Mouse (Mus musculus) heart, embryonic 10.5 days (tissue): ENCODE data around the gene Ip6k3. TPM values are rescaled to one million over a fixed set of nuclear protein-coding genes. Genes with fewer than 3 reads are reported as not detected.

ENCODE experiments used
- DNase-seq: peaks from one replicate; pipeline ENCODE4 v3.0.0-alpha.2; 2017; ENCODE audit warnings: low spot score
- H3K27ac ChIP-seq: fragments of 300-500 bp; sonication (generic); 2 replicates; pipeline ENCODE4 v1.5.1; 2016; ENCODE audit warnings: mild to moderate bottlenecking
- H3K27me3 ChIP-seq: fragments of 300-500 bp; sonication (generic); 2 replicates; pipeline ENCODE4 v1.6.1; 2016; ENCODE audit warnings: mild to moderate bottlenecking; ENCODE audit not compliant: poor library complexity, insufficient read depth, severe bottlenecking
- H3K36me3 ChIP-seq: fragments of 300-500 bp; sonication (generic); 2 replicates; pipeline ENCODE4 v1.6.1; 2016; ENCODE audit warnings: mild to moderate bottlenecking, moderate library complexity
- H3K4me1 ChIP-seq: fragments of 300-500 bp; sonication (generic); 2 replicates; pipeline ENCODE4 v1.6.1; 2016; ENCODE audit warnings: mild to moderate bottlenecking
- H3K4me3 ChIP-seq: fragments of 300-500 bp; sonication (generic); 2 replicates; pipeline ENCODE4 v1.5.1; 2016; ENCODE audit warnings: mild to moderate bottlenecking, moderate library complexity
- H3K9me3 ChIP-seq: fragments of 300-500 bp; sonication (generic); 2 replicates; pipeline ENCODE4 v1.6.1; 2016; ENCODE audit warnings: mild to moderate bottlenecking, moderate library complexity
- WGBS: fragments of 180-500 bp; shearing (Covaris S2); methylation state at CpG from one replicate; pipeline ENCODE4 v1.1.7; 2016; 5-methylcytosine and 5-hydroxymethylcytosine counted together
- polyA plus RNA-seq: library from polyadenylated mRNA; unstranded; fragments of >200 nt; fragmentation: Nextera tagmentation; extraction: Ambion mirVana; gene quantifications from 2 replicates; pipeline ENCODE4 v1.2.1, GENCODE M21; 2016

The Ip6k3 gene
- polyA plus RNA-seq: 0.05 and 0.10 TPM in 2 replicates

DNA sequence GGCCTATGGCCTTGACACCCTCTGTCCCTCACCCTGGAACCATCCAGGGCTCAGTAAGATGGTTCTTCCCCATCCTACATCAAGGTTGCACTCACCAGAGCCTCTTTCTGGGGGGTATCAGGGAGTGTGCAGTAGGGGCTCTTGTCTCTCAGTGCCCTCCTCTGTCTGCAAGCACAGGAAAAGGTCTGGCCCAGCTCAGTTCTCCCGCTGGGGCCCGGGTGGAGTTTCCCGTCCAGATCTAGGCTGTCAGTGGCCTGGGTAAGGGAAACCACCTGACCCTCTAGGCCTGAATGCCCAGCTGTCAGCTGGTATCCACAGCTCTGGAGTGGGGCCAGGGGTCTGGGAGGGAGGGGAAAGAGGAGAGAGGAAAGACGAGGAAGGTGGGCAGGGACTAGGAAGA is at the start of gene Ip6k3:
Gene Ip6k3, minus strand, starts transcription at position 251 of the 400 bp plus-strand sequence.
- H3K27me3 ChIP-seq: peaks cover 15% of the 10 kb centered on the region; the same call in 1 of the 2 replicates
- no peak within 1 kb of the TSS for H3K27ac ChIP-seq
- 51% methylated on average over 4 of the region's 4 CpGs for WGBS
- no peak within 1 kb of the TSS for H3K4me3 ChIP-seq
- H3K36me3 ChIP-seq: no peaks in the 10 kb centered on the region
- H3K4me1 ChIP-seq: peaks cover 4% of the 10 kb centered on the region; the same call in 1 of the 2 replicates
- no peaks in the 10 kb centered on the region for H3K9me3 ChIP-seq
- DNase-seq: no peak

DNA sequence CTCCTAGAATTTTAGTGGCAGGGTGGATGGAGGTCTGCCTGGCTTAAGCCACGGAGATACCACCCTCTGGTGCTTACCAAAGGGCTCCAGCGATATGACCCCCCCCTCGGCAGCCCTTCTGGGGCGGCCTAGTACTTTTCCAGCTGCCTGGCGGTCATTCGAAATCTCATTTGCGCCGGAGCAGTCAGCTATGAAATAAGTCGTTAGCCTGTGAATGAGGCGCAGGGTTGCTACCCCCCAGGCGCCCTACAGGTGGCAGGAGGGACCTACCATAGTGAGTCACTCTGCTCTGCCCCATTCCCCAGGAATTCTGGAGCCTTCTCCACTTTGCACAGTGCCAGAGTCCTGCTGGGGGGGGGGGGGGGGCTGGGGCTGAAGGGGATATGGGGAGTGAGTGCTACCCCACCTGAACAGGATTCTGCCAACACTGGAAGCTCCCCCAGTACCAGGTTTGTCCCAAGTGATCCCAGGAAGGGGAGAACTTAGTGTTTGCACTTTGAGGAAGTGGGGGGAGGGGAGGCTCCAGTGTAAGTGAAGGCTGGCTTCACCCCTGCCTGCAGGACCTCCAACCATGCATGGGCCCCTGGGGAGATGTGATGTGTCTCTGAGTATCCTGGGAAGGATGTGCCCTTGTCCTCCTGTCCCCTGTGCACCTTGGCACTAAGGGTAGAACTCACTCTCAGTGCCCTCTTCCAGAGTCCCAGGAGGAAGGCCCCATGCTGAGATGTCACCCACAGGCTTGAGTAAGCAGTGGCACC is 45.4 kb upstream of the Ip6k3 start:
- Histone ChIP-seq H3K27ac (peak overlapping the region; percentile 62; the same call in 1 of the 2 replicates), H3K4me1 (peaks cover 35% of the 10 kb centered on the region), H3K27me3 (peaks cover 34% of the 10 kb centered on the region), H3K9me3 (no peaks in the 10 kb centered on the region), H3K36me3 (no peaks in the 10 kb centered on the region), H3K4me3 (peak overlapping the region; percentile 35)
- WGBS: 8% methylated on average over 11 of the region's 11 CpGs
- no peak for DNase-seq

DNA sequence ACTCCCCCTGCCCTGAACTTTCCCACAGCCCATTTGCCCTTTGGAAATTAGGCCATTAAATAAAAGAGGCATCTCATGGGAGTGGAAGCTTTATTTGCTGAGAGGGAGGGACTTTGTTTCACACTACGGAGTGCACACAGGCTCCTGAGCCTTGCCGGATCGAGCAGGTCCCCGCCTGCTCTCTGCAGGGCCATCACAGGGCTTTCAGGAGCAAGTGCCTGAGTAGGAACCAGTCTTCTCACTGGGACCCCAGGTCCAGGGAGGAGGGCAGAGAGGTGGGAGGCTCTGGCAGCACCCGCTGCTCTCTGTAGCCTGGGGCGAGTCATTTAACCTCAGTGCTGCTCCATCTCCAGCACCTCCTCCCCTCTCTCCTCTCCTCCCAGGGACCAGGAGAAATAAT is 44.4 kb upstream of the Ip6k3 start:
- no peak for DNase-seq
- Histone ChIP-seq H3K9me3 (no peaks in the 10 kb centered on the region), H3K27me3 (peaks cover 26% of the 10 kb centered on the region), H3K36me3 (no peaks in the 10 kb centered on the region), H3K27ac (no peak overlapping the region), H3K4me1 (peaks cover 30% of the 10 kb centered on the region), H3K4me3 (no peak overlapping the region)
- 33% methylated on average over 6 of the region's 6 CpGs for WGBS

DNA sequence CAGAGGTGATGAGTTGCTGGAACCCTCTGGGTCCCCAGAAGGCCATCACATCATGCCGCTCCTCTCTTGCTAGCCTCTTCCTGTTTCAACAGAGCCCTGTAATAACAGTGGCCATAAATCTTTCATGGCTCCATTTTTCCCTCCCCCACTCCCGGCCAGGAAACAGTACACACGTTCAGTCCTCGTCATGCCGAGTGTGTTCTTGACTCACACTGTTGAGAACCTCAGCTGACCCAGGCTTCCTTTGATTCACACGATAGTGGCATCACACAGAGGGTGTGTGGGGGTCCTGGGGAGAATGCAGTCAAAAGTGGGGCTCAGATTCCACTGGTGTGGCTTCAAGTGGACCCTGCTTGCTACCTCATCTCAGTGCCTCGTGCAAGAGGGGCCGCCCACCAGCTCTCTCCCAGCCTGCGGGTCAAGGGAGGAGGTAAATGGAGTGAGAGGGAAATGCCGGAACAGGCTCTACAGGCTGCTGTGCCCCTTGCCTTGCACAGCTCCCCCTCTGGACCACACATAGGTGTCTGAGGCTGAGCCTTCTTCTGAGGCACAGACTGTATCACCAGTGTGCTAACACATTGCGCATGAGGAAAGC is 39.6 kb upstream of the Ip6k3 start:
- WGBS: 65% methylated on average over 11 of the region's 11 CpGs
- Histone ChIP-seq H3K27ac (no peak overlapping the region), H3K4me1 (peaks cover 29% of the 10 kb centered on the region), H3K4me3 (no peak overlapping the region), H3K27me3 (peaks cover 10% of the 10 kb centered on the region; the same call in 1 of the 2 replicates), H3K9me3 (no peaks in the 10 kb centered on the region), H3K36me3 (peaks cover 2% of the 10 kb centered on the region; the same call in 1 of the 2 replicates)
- no peak for DNase-seq

DNA sequence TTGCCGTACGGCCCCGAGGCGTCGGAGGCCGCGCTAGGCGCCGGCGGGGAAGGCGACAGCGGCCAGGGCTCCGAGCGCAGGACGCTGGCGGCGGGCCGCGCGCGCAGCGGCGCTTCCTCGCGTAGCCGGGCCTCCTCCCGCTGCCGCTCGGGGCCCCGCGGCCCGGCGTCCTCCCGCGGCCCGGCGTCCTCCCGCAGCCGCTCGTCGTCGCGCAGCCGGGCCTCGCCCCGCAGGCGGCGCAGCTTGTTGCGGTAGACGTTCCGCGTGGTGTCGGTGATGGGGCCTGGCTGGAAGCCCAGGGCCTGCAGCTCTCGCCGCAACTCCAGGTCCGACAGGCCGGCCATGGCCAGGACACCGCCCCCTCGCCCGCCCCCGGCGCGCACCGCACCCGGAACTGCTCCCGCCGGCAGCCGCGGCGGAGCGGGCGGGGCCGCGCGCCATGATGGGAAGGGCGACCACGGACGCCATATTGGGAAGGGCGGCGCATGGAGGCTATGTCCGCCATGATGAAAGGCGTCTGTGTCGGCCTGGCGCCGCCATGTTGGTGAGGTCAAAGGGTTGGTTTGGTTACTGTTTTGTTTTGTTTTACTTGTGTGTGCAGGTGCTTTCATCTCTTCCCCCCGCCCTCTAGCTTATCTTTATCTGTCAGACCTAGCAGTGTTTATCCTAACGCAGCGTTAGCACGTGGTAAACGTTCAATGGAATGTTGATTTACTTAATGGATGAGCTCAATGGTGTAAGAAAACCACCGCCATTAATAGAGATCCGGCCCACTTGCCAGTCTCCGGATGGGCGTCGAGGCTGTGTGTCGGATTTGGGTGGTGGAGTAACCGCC is 36.7 kb upstream of the Ip6k3 start, which contains the start of gene Lemd2:
Gene Lemd2, minus strand, starts transcription at position 395 of the 835 bp plus-strand sequence.
- Histone ChIP-seq H3K4me3 (peak within 1 kb of the TSS; percentile 97), H3K27me3 (no peaks in the 10 kb centered on the region), H3K36me3 (peaks cover 31% of the 10 kb centered on the region), H3K4me1 (peaks cover 29% of the 10 kb centered on the region), H3K9me3 (no peaks in the 10 kb centered on the region), H3K27ac (peak within 1 kb of the TSS; percentile 98)
- whole genome bisulfite sequencing: 3% methylated on average over 96 of the region's 97 CpGs
- peak; percentile 96 for DNase-seq

DNA sequence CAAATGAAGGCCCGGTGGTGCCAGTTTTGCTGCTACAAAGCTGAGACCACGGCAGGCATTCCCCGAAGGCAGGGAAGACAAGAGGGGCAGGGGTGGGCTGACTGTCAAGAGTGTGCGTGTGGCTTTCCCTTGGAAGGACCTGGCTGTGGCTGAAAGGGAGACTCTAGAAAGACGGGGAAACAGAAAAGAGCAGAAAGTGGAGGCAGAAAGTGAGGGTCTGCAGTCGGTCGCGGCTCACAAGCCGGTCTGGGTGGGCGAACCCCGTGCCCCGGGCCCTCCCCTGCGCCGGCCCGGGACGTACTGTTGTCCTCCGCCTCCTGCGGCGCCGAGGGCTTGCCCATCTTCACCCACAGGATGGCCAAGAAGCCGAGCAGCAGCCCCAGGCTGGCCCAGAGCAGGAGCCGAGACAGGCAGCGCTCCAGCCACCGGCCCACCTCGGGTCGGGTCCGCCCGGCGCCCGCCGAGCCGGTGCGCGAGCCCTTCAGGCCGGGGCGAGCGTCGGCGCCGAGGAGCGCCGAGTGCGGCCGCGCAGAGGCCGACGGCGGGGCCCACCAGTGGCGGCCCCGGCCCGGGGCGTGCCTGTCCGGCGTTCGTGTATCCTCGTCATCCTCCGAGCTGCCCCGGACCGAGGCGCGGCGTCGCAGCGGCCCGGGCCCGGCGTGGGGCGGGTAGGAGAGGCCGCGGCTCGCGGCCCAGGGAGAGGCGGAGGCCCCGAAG is 35.9 kb upstream of the Ip6k3 start:
- peak overlapping the region; percentile 97 for H3K4me3 ChIP-seq
- no peak for DNase-seq
- no peaks in the 10 kb centered on the region for H3K27me3 ChIP-seq
- peaks cover 38% of the 10 kb centered on the region for H3K36me3 ChIP-seq
- H3K4me1 ChIP-seq: peaks cover 29% of the 10 kb centered on the region
- under 1% methylated on average over 74 of the region's 74 CpGs for WGBS
- H3K27ac ChIP-seq: peak overlapping the region; percentile 98
- H3K9me3 ChIP-seq: no peaks in the 10 kb centered on the region

DNA sequence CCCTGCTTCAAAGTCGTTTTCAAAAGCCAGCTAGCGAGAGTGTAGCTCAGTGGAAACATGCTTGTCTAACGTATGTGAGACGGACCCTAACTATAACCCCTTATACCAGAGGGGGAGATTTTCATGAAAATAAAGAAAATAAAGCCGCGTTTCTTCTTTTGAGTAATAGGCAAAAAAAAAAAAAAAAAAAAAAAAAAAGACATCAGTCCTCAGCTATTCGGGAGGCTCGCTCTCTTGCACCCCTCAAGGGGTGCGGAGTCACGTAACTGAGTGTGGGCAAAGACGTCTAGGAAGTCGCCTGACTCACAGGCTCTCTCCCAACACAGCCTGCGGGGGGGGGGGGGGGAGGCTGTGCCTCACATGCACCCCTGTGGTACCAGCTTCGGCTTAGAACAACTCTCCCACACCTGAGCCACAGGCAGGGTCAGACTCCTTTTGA is 35.3 kb upstream of the Ip6k3 start:
- peaks cover 43% of the 10 kb centered on the region for H3K36me3 ChIP-seq
- no peaks in the 10 kb centered on the region for H3K27me3 ChIP-seq
- H3K9me3 ChIP-seq: no peaks in the 10 kb centered on the region
- peak overlapping the region; percentile 97 for H3K4me3 ChIP-seq
- H3K27ac ChIP-seq: peak overlapping the region; percentile 98
- DNase-seq: no peak
- WGBS: 49% methylated on average over 14 of the region's 14 CpGs
- H3K4me1 ChIP-seq: peaks cover 29% of the 10 kb centered on the region

DNA sequence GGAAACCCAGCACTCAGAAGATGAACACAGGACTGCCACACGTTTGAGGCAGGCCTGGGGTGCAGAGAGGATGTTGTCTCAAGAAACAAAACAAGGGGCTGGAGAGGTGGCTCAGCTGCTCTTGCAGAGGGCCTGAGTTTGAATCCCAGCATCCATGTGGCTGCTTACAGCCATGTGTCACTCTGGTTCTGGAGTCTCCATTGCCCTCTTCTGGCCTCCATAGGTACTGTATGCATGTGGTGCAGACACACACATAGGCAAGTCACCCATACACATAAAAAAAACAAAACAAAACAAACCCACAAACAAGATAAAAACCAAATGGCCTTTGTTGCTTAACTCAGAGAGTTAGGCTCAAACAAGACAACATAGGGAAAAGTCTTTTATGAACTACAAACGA is 34.4 kb upstream of the Ip6k3 start:
- DNase-seq: no peak
- peaks cover 52% of the 10 kb centered on the region for H3K36me3 ChIP-seq
- no peaks in the 10 kb centered on the region for H3K27me3 ChIP-seq
- 83% methylated on average over 2 of the region's 2 CpGs for WGBS
- H3K4me3 ChIP-seq: no peak overlapping the region; the same call in 1 of the 2 replicates
- H3K9me3 ChIP-seq: no peaks in the 10 kb centered on the region
- no peak overlapping the region for H3K27ac ChIP-seq
- peaks cover 27% of the 10 kb centered on the region for H3K4me1 ChIP-seq

DNA sequence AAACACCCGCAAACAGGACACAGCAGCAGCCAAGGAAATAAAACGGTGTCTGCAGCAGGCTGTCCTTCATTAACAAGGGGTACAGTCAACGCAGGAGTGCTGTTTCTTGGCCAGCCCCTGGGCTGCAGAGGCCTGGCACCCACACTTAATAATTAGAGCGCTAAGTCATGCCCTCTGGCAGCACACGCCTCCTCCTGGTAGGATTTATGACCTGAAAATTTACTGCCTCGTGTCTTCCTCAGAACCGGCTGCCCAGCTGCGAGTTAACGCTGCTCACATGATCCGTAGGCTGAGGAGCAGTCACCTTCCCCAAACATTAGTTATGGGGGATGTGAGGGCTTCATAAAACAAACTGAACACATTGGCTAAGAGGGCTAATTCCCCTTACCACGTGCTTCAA is 33.2 kb upstream of the Ip6k3 start:
- Histone ChIP-seq H3K27me3 (no peaks in the 10 kb centered on the region), H3K4me1 (peaks cover 27% of the 10 kb centered on the region), H3K27ac (no peak overlapping the region), H3K9me3 (no peaks in the 10 kb centered on the region), H3K4me3 (no peak overlapping the region), H3K36me3 (peaks cover 64% of the 10 kb centered on the region)
- DNase-seq: no peak
- WGBS: 93% methylated on average over 11 of the region's 11 CpGs

DNA sequence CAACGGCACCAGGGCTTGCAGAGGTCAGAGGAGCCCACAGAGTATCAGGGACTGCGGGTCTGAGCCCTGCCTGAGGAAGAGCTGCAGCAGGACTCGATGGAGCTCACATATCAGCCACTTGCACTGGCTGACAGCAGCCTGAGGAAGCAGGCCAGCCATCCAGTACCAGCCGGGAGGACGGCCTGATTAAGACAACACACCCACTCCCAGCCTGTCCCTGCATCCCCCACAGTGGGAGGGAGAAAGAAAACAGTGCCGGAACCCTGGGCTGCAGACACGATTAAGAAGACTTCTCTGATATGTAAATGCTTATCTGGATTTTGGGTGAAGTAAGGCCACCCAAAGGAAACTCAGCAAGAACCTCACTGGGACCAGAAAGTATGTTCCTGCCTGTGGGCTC is 32.3 kb upstream of the Ip6k3 start:
- no peak for DNase-seq
- no peaks in the 10 kb centered on the region for H3K9me3 ChIP-seq
- no peak overlapping the region for H3K4me3 ChIP-seq
- H3K4me1 ChIP-seq: peaks cover 35% of the 10 kb centered on the region
- 37% methylated on average over 7 of the region's 7 CpGs for WGBS
- no peaks in the 10 kb centered on the region for H3K27me3 ChIP-seq
- peaks cover 73% of the 10 kb centered on the region for H3K36me3 ChIP-seq
- no peak overlapping the region for H3K27ac ChIP-seq

DNA sequence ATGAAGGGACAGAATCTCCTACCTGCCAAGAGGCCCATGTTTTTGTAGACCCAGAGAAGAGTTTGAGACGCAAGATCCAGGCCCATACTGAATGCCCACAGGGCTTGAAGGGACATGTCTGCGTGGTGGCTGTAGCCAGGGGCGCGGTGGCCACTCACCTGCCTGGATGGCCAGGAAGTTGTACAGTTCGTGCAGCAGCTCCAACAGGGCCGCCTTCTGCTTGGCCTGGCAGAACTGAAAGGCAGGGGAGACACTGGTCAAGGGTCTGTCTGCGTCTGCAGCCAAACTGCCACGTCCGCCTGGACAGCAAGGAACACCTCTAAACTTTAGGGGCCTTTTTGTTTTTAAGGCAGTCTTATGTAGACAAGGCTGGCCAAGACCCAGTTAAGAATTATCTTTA is 31.6 kb upstream of the Ip6k3 start:
- DNase-seq: no peak
- Histone ChIP-seq H3K4me1 (peaks cover 33% of the 10 kb centered on the region), H3K27ac (no peak overlapping the region), H3K4me3 (no peak overlapping the region), H3K9me3 (no peaks in the 10 kb centered on the region), H3K36me3 (peaks cover 80% of the 10 kb centered on the region), H3K27me3 (no peaks in the 10 kb centered on the region)
- 92% methylated on average over 9 of the region's 9 CpGs for WGBS

DNA sequence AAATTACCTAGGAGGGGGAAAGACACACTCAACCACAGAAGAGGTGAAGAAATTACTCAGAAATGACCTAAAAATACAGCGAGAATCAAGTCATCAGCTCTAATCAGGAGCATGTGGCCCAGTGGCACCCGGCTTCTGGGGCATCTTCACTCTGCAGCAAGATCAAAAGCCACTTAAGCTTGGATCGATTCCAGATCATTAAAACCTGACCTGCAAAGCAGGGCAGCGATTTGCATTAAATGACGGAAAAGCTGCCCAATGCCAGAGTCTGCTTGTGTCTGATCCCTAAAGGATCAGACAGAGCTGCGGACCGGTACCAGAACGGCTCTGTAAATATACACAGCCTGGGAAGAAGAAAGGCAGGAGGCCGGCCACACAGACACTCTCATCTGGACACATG is 28.6 kb upstream of the Ip6k3 start:
- Histone ChIP-seq H3K36me3 (peaks cover 99% of the 10 kb centered on the region), H3K4me1 (peaks cover 26% of the 10 kb centered on the region)
- WGBS: 86% methylated on average over 9 of the region's 9 CpGs

More for the DNA sequence above, 28.6 kb upstream of the Ip6k3 start:
- Histone ChIP-seq H3K27ac (no peak overlapping the region), H3K9me3 (no peaks in the 10 kb centered on the region), H3K4me3 (no peak overlapping the region), H3K27me3 (no peaks in the 10 kb centered on the region)
- no peak for DNase-seq
